Mouse (Mus musculus) hindbrain, embryonic 10.5 days (tissue): ENCODE results near the gene Vps29. TPM values are rescaled to one million over a fixed set of nuclear protein-coding genes. Genes with fewer than 3 reads are reported as not detected.
"Not testable (repeated sequence)": the region's sequence is repeated elsewhere in the genome, so short reads cannot be mapped to it uniquely, and the experiment has no call there.

Experiments used
- DNase-seq: peaks from one replicate; pipeline ENCODE4 v3.0.0-alpha.2; 2017; ENCODE audit warnings: low spot score
- H3K27ac ChIP-seq: fragments of 300-500 bp; sonication (generic); 2 replicates; pipeline ENCODE4 v1.5.1; 2016; ENCODE audit warnings: mild to moderate bottlenecking, moderate library complexity
- H3K27me3 ChIP-seq: fragments of 300-500 bp; sonication (generic); 2 replicates; pipeline ENCODE4 v1.6.1; 2016; ENCODE audit warnings: mild to moderate bottlenecking; ENCODE audit not compliant: poor library complexity, insufficient read depth, severe bottlenecking
- H3K36me3 ChIP-seq: fragments of 300-500 bp; sonication (generic); 2 replicates; pipeline ENCODE4 v1.6.1; 2016; ENCODE audit warnings: mild to moderate bottlenecking, moderate library complexity
- H3K4me1 ChIP-seq: fragments of 300-500 bp; sonication (generic); replicated peaks from 2 replicates; pipeline ENCODE4 v1.6.1; 2016; ENCODE audit warnings: mild to moderate bottlenecking
- H3K4me3 ChIP-seq: fragments of 300-500 bp; sonication (generic); 2 replicates; pipeline ENCODE4 v1.5.1; 2016; ENCODE audit warnings: mild to moderate bottlenecking, moderate library complexity
- H3K9me3 ChIP-seq: fragments of 300-500 bp; sonication (generic); 2 replicates; pipeline ENCODE4 v1.6.1; 2016; ENCODE audit warnings: mild to moderate bottlenecking, moderate library complexity
- WGBS: fragments of 180-500 bp; shearing (Covaris S2); methylation state at CpG from one replicate; pipeline ENCODE4 v1.1.7; 2016; 5-methylcytosine and 5-hydroxymethylcytosine counted together
- polyA plus RNA-seq: library from polyadenylated mRNA; unstranded; fragments of >200 nt; fragmentation: Nextera tagmentation; extraction: Ambion mirVana; gene quantifications from 2 replicates; pipeline ENCODE4 v1.2.1, GENCODE M21; 2016

The Vps29 gene
- 211 and 225 TPM in 2 replicates for polyA plus RNA-seq

DNA sequence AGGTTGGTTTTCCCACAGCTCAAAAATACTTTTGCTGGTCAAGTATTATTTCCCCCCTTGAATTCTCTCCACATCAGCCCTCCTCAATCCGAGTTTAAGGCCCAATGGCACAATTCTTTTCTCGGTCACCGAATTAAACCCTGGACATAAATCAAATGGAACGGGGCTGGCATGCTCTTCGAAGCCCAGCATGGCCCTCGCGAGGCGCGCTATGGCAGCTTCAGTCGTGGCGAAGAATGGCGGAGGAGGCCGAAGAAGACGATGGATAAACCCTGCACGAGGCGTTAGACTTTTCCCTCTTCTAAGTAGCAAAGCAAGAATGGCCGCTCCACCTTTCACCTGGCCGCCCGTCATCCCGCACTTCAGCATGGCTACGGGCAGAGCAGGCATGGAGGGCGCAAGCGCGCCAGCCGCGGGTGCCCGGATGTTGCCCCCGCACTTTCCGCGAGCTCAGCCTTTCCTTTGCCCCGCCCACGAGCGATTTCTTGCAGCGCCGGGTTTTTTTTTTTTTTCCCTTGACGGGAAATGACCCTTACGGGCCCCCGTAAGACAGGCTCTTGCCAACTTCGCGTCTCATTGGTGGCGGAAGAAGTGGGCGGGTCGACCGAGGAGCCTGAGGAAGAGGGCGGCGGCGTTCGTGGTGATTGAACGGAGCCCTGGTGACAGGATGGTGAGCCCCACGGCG, at the start of gene Vps29, which contains the start of gene Rad9b:
TSS of gene Vps29 (plus strand) at position 563 of the 685 bp plus-strand sequence.
TSS of gene Rad9b (minus strand) at position 427 of the 685 bp plus-strand sequence.
- 3% methylated on average over 51 of the region's 51 CpGs for WGBS
- Histone ChIP-seq H3K4me3 (peak within 1 kb of the TSS; percentile 99), H3K36me3 (peaks cover 9% of the 10 kb centered on the region), H3K4me1 (peaks cover 17% of the 10 kb centered on the region), H3K27me3 (no peaks in the 10 kb centered on the region), H3K9me3 (no peaks in the 10 kb centered on the region), H3K27ac (peak within 1 kb of the TSS; percentile 91)
- DNase-seq = peak; percentile 99

DNA sequence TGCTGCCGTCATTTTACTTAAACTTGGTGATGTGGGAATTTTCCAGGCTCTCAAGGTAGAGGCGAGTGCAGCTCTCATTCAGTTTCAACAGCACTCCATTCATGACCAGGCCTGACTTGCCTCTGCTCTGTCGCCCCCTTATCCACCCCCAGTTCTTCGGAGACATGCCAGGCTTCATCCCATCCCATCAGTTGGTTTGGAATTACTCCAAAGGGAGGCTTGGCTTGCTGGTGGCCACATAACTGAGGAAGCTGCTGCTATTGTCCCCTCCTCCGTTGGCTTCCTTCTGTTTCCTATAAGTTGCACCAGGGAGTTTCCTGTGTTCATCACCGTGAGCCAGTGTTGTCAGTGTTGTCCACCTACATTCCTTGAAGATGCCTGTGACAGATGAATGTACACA, 49.6 kb upstream of the Vps29 start:
- Histone ChIP-seq H3K36me3 (peaks cover 31% of the 10 kb centered on the region), H3K27ac (no peak overlapping the region), H3K27me3 (no peaks in the 10 kb centered on the region), H3K9me3 (no peaks in the 10 kb centered on the region), H3K4me1 (peaks cover 20% of the 10 kb centered on the region), H3K4me3 (no peak overlapping the region)
- WGBS = 87% methylated on average over 6 of the region's 6 CpGs
- no peak for DNase-seq

DNA sequence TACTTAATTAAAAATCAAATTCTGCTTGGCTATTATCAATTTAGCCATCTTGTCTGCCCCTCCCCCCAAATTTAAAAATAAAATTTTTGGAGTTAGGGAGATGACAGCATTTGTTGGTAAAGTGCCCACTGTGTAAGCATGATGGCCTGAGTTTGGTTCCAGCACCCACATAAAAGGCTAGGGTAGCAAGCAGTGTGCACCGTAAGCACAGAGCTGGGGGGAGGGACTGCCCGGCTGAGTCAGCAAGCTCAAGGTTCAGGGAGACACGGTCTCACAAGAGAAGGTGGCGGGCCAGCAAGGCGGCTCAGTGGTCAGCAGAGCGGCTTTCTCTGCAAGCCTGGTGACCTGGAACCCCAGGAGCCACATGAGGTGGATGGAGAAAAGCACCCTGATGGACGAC, 48.7 kb upstream of the Vps29 start:
- H3K36me3 ChIP-seq = peaks cover 28% of the 10 kb centered on the region
- DNase-seq = no peak
- H3K4me3 ChIP-seq = no peak overlapping the region
- H3K4me1 ChIP-seq = peaks cover 20% of the 10 kb centered on the region
- no peak overlapping the region for H3K27ac ChIP-seq
- WGBS = 95% methylated on average over 7 of the region's 7 CpGs
- no peaks in the 10 kb centered on the region for H3K27me3 ChIP-seq
- no peaks in the 10 kb centered on the region for H3K9me3 ChIP-seq

DNA sequence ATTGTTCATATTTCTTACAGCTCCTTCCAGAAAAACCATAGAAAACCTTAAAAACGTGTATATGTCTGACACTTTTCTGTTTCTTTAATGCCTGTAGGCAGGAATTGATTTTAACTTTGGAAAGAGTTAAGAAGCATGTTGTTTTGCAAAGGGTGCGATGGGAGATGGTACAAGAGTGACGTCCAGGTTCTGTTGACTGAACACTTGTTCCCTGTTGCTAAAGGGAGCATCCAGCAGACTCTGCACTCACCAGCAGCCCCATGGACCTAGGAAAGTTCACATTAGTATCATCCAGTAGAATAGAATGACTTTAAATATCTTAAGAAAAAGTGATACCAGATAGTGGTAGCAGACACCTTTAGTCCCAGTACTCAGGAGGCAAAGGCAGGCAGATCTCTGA, 47.6 kb upstream of the Vps29 start:
- H3K9me3 ChIP-seq = no peaks in the 10 kb centered on the region
- H3K27ac ChIP-seq = no peak overlapping the region
- no peak overlapping the region for H3K4me3 ChIP-seq
- H3K36me3 ChIP-seq = peaks cover 39% of the 10 kb centered on the region
- no peak for DNase-seq
- 88% methylated on average over 3 of the region's 3 CpGs for WGBS
- H3K4me1 ChIP-seq = peaks cover 20% of the 10 kb centered on the region
- H3K27me3 ChIP-seq = no peaks in the 10 kb centered on the region

DNA sequence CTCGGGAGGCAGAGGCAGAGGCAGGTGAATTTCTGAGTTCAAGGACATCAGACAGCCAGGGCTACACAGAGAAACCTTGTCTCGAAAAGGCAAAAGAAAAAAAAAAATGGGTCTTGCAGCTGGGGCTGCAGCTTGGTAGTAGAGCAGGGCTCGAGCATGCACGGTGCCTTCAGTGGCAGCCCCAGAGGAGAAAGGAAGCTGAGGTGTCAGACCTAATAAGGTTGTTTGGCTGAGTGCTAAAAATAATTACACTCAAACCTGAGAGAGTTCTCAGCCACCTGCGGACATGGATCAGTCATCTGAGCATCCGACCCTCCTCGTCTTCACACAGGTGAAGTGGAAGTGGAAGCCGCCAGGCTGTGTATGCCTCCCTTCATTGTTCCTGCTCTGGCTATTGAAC, 43.5 kb upstream of the Vps29 start:
- Histone ChIP-seq H3K36me3 (peaks cover 73% of the 10 kb centered on the region), H3K9me3 (no peaks in the 10 kb centered on the region), H3K27ac (no peak overlapping the region), H3K4me1 (no peaks in the 10 kb centered on the region), H3K4me3 (no peak overlapping the region), H3K27me3 (no peaks in the 10 kb centered on the region)
- WGBS = 90% methylated on average over 8 of the region's 8 CpGs
- DNase-seq = no peak

DNA sequence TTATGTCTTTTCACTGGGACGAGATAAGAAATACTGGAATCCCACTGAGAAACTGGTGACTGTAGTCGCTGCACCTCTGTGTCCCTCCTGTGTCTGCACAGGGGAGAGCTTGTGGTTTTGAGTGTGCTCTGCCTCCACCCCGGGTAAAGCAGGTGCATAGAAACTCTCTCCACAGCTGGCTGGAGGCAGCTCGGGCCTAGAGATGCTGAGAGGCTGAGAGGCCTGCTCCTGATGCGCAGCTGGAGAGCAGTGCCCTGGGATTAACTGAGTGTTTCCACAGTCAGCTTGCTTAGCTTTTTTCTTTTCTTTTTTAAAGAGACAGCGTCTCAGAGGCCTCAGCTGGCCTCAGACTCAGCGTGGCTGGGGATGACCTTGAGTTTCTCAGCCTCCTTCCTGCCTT, 42.5 kb upstream of the Vps29 start:
- H3K36me3 ChIP-seq = peaks cover 82% of the 10 kb centered on the region
- H3K27me3 ChIP-seq = no peaks in the 10 kb centered on the region
- no peak overlapping the region for H3K4me3 ChIP-seq
- no peaks in the 10 kb centered on the region for H3K9me3 ChIP-seq
- WGBS = 78% methylated on average over 7 of the region's 7 CpGs
- no peak for DNase-seq
- H3K27ac ChIP-seq = no peak overlapping the region
- H3K4me1 ChIP-seq = no peaks in the 10 kb centered on the region

DNA sequence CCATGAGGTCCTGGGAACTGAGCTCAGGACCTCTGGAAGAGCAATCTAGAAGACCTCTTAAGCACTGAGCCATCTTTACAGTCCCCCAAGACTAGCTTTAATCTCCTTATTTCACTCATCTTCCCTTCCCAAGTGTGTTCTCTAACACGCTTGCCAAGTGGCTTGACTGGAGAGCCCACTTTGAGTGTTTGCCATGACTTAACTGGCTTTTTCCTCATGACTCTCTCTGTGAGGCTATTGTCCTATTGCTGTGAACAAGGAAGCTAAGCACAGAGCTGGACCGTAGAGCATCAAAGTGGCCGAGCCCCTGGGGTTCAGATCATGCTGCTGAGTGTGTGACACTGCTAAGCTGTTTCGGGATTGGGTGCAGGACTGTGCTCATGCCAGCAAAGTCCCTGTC, 41.8 kb upstream of the Vps29 start:
- Histone ChIP-seq H3K4me3 (no peak overlapping the region), H3K4me1 (no peaks in the 10 kb centered on the region), H3K36me3 (peaks cover 88% of the 10 kb centered on the region), H3K27ac (no peak overlapping the region), H3K9me3 (no peaks in the 10 kb centered on the region), H3K27me3 (no peaks in the 10 kb centered on the region)
- no peak for DNase-seq
- WGBS = 93% methylated on average over 4 of the region's 4 CpGs

DNA sequence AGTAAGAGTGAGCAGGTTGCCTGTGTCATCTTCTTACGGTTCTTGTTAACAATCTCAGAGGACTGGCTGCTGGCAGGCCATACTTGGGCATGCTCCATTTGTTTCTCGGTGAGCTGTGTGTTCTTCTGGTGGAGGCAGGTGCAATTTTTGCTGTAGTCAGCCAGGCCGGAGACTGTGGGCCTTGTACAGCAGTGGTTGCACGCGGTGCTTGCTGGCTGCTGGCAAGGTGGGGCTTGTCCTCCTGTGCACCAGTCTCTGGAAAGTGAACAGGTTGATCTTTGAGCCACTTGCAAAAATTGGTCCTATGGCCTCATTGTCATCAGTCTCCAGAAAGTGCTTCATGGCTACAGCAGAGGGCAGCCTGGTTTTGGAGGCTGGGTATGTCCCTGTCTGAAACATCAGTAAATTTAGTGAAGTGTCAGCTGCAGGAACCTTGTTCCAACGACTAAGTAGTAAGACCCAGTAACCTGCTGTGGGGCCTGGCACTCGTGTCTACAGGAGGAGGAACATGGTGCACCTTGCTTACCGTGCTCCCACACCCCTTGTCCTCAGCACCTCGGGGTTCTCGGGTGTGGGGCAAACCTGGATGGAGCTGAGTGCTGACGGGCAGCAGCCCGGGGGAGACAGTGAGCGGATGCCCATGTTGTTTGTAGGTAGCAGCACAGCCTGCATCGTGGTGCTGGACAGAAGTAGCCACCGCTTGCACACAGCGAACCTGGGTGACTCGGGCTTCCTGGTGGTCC, 41.1 kb upstream of the Vps29 start:
- H3K9me3 ChIP-seq = no peaks in the 10 kb centered on the region
- no peak overlapping the region for H3K4me3 ChIP-seq
- H3K27ac ChIP-seq = no peak overlapping the region
- DNase-seq = no peak
- 93% methylated on average over 17 of the region's 17 CpGs for WGBS
- H3K4me1 ChIP-seq = no peaks in the 10 kb centered on the region
- H3K36me3 ChIP-seq = peaks cover 91% of the 10 kb centered on the region
- H3K27me3 ChIP-seq = no peaks in the 10 kb centered on the region

DNA sequence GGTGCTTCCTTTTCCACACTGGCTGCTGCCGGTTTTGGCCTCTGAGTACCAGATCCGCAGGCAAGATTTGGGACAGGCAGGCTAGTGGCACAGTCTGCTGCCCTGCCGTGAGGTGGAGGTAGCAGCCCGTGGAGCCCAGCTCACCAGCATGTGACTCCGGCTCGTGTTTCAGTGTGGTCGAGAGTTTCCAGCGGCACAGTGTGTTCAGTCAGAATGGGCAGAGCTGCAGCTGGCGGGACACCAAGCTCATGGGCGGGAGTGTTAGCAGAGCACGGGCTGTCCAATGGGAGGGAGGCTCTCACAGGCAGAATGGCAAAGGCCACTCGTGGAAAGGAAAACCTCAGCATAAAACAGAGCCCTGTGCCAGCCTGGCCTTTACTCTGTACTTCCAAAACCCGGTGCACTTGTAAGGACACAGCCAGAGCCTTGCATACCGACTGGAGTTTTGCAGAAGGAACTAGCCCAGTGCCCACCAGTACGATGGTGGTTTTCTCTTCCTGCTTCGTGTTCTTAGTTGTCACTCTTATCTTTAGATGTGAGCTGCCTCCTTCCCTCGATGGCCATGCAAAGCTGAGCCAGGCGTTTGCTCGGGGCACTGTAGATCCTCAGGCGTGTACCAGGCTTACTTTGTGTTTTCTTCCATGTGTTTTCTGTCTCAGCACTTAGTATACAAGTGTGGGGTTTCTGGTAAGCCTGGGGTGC, 39.1 kb upstream of the Vps29 start:
- no peak for DNase-seq
- no peak overlapping the region for H3K4me3 ChIP-seq
- H3K9me3 ChIP-seq = no peaks in the 10 kb centered on the region
- WGBS = 76% methylated on average over 20 of the region's 20 CpGs
- H3K27me3 ChIP-seq = no peaks in the 10 kb centered on the region
- H3K27ac ChIP-seq = no peak overlapping the region
- H3K4me1 ChIP-seq = no peaks in the 10 kb centered on the region
- peaks cover 94% of the 10 kb centered on the region for H3K36me3 ChIP-seq

DNA sequence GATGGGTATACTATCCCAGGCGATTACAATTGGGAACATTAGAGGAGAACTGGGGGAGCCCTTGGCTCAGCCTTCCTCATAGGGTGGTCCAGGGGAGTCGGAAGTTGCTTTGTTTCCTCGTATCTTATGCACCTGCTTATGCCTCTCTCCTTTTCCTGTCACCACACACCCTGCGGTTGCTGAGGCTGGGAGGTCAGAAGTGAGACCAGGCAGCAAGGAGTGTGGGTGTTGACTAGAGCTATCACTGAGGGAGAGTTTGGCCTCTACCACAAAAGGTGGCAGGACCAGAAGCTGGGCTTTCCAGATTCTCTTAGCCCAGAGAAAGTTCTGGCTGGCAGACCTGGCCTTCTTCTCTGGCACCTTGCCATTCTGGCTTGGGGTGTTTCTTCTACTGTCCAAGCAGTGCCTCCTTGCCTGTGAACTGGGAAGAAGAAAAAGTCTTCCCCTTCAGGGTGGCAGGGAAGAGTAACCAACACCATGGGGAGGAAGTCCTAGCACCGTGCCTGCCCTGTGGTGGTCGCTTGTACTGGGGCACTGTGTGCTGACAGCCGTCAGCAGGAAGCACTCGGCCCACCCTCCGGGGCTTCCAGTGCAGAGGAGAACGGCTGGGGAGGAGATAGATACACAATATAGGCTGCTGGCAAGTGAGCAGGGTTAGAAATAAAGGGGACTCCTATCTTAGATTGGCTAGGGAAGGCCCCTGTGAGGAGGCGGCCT, 36.7 kb upstream of the Vps29 start:
- no peak overlapping the region for H3K27ac ChIP-seq
- H3K27me3 ChIP-seq = no peaks in the 10 kb centered on the region
- H3K4me3 ChIP-seq = no peak overlapping the region
- no peaks in the 10 kb centered on the region for H3K9me3 ChIP-seq
- H3K36me3 ChIP-seq = peaks cover 96% of the 10 kb centered on the region
- 74% methylated on average over 11 of the region's 11 CpGs for WGBS
- no peaks in the 10 kb centered on the region for H3K4me1 ChIP-seq
- DNase-seq = no peak

DNA sequence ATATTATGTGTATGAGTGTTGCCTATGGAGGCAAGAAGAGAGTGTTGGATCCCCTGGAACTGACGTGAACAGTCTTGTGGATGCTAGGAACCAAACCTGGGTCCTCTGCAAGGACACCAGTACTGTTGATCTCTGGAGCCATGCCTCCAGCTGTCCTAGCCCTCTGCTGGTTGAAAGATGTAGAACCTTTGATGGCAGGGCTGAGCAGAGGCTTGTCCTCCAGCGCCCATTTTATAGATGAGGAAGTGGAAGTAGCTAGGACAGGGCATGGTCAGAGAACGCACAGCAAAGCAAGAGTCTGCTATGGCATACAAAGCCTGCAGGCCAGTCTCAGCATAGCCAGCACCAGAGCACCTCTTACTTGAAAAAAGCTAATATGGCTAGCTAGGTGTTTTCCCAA, 36.1 kb upstream of the Vps29 start:
- Histone ChIP-seq H3K4me1 (no peaks in the 10 kb centered on the region), H3K27ac (no peak overlapping the region), H3K9me3 (no peaks in the 10 kb centered on the region), H3K27me3 (no peaks in the 10 kb centered on the region), H3K4me3 (no peak overlapping the region), H3K36me3 (peaks cover 90% of the 10 kb centered on the region)
- DNase-seq = no peak
- WGBS = 71% methylated on average over 3 of the region's 3 CpGs

DNA sequence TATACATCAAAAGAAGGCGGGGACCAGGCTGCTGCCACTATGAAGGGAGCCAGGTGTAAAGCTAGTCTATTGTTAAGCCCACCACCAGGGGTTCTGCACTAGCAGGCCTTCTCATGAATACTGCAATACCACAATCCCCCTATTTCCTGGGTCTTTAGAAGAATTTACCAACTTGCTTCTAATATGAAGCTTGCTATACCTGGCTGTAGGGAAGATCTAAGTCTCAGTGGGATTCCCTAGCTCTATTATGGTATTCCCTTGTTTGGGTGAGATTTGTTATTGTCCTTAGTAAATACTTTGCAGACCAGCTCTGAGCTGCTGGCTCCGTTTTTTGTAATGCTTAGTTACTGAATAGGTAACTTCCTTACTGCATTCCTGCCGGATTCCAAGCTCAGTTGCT, 35.2 kb upstream of the Vps29 start:
- H3K4me3 ChIP-seq, H3K27me3 ChIP-seq, H3K4me1 ChIP-seq, H3K9me3 ChIP-seq, DNase-seq, H3K27ac ChIP-seq: not testable (repeated sequence)
- H3K36me3 ChIP-seq = peaks cover 82% of the 10 kb centered on the region
- WGBS = 75% methylated on average over 3 of the region's 3 CpGs
